Mouse (Mus musculus) olfactory bulb, adult 2 months (tissue): ENCODE results near the gene Col15a1. TPM values are rescaled to one million over a fixed set of nuclear protein-coding genes. Genes with fewer than 3 reads are reported as not detected.
A peak's percentile ranks its signal among the peaks of the same experiment; 100 is the strongest.

Experiments used
- H3K27ac ChIP-seq: fragments of 200-500 bp; 2 replicates; pipeline ENCODE4 v1.5.1; 2012; ENCODE audit warnings: low read depth, low read length; ENCODE audit not compliant: insufficient read depth
- H3K4me1 ChIP-seq: fragments of 200-500 bp; 2 replicates; pipeline ENCODE4 v1.6.1; 2012; ENCODE audit warnings: low read length; ENCODE audit not compliant: control insufficient read depth, insufficient read depth
- H3K4me3 ChIP-seq: fragments of 200-500 bp; 2 replicates; pipeline ENCODE4 v1.5.1; 2012; ENCODE audit warnings: mild to moderate bottlenecking, low read depth, low read length, moderate library complexity; ENCODE audit not compliant: insufficient read depth
- CTCF ChIP-seq: fragments of 200-500 bp; IDR thresholded peaks from 2 replicates; pipeline ENCODE4 v1.5.1; 2012; ENCODE audit warnings: low read depth, mild to moderate bottlenecking, low read length, moderate library complexity; ENCODE audit not compliant: insufficient read depth
- POLR2A ChIP-seq: fragments of 200-500 bp; IDR thresholded peaks from 2 replicates; pipeline ENCODE4 v1.6.1; 2012; ENCODE audit warnings: mild to moderate bottlenecking, low read depth, low read length, moderate library complexity; ENCODE audit not compliant: insufficient read depth
- WGBS: fragments of 180-500 bp; shearing (Covaris S2); methylation state at CpG from one replicate; pipeline ENCODE4 v1.1.7; 2018; 5-methylcytosine and 5-hydroxymethylcytosine counted together
- polyA plus RNA-seq: library from polyadenylated mRNA; stranded (reverse); fragments of >200 nt; gene quantifications from 2 replicates; pipeline ENCODE4 v1.2.4, GENCODE M21; 2012; ENCODE audit warnings: low replicate concordance; ENCODE audit not compliant: missing spikeins, insufficient read depth, insufficient read length

The Col15a1 gene
- polyA plus RNA-seq, 1 experiment = not detected

GRCm38 (mm10) chr4:47196173-47196572 is 11.8 kb upstream of the Col15a1 start:
- Histone ChIP-seq H3K27ac (no peak overlapping the region), H3K4me3 (no peak overlapping the region), H3K4me1 (peaks cover 9% of the 10 kb centered on the region)
- WGBS = 95% methylated on average over 3 of the region's 3 CpGs
- TF ChIP-seq POLR2A = no peak
- TF ChIP-seq CTCF = no peak

GRCm38 (mm10) chr4:47203643-47204042 is 4.3 kb upstream of the Col15a1 start:
- TF ChIP-seq POLR2A (no peak), CTCF (no peak)
- Histone ChIP-seq H3K4me1 (peaks cover 20% of the 10 kb centered on the region), H3K27ac (no peak overlapping the region), H3K4me3 (no peak overlapping the region)
- 77% methylated on average over 5 of the region's 5 CpGs for WGBS

GRCm38 (mm10) chr4:47205846-47206245 is 2.1 kb upstream of the Col15a1 start:
- TF ChIP-seq CTCF = no peak
- TF ChIP-seq POLR2A = no peak
- no peak overlapping the region for H3K4me3 ChIP-seq
- 86% methylated on average over 6 of the region's 6 CpGs for WGBS
- H3K27ac ChIP-seq = no peak overlapping the region
- H3K4me1 ChIP-seq = peaks cover 16% of the 10 kb centered on the region

GRCm38 (mm10) chr4:47208421-47208991 is 545 bp downstream of the Col15a1 start:
- H3K4me3 ChIP-seq = peak overlapping the region; percentile 42
- no peak for TF ChIP-seq CTCF
- no peak for TF ChIP-seq POLR2A
- WGBS = 3% methylated on average over 40 of the region's 40 CpGs

GRCm38 (mm10) chr4:47209466-47209865 is 1.5 kb downstream of the Col15a1 start:
- WGBS = 83% methylated on average over 7 of the region's 7 CpGs

More at GRCm38 (mm10) chr4:47208421-47208991, 545 bp downstream of the Col15a1 start:
- Histone ChIP-seq H3K4me1 (peaks cover 11% of the 10 kb centered on the region), H3K27ac (no peak overlapping the region)

GRCm38 (mm10) chr4:47218828-47219227 is 10.9 kb downstream of the Col15a1 start:
- WGBS = 88% methylated on average over 1 of the region's 1 CpGs
- no peak overlapping the region for H3K27ac ChIP-seq
- peaks cover 5% of the 10 kb centered on the region; the same call in 1 of the 2 replicates for H3K4me1 ChIP-seq
- TF ChIP-seq CTCF (no peak), POLR2A (no peak)
- no peak overlapping the region for H3K4me3 ChIP-seq

More at GRCm38 (mm10) chr4:47209466-47209865, 1.5 kb downstream of the Col15a1 start:
- no peak overlapping the region for H3K4me3 ChIP-seq
- peaks cover 11% of the 10 kb centered on the region for H3K4me1 ChIP-seq
- no peak overlapping the region for H3K27ac ChIP-seq
- no peak for TF ChIP-seq CTCF
- no peak for TF ChIP-seq POLR2A

GRCm38 (mm10) chr4:47219393-47219792 is 11.4 kb downstream of the Col15a1 start:
- Histone ChIP-seq H3K27ac (no peak overlapping the region), H3K4me3 (no peak overlapping the region), H3K4me1 (peaks cover 5% of the 10 kb centered on the region; the same call in 1 of the 2 replicates)
- TF ChIP-seq CTCF (no peak), POLR2A (no peak)
- 89% methylated on average over 10 of the region's 10 CpGs for WGBS

GRCm38 (mm10) chr4:47220544-47220943 is 12.6 kb downstream of the Col15a1 start:
- no peak overlapping the region for H3K27ac ChIP-seq
- H3K4me1 ChIP-seq = peaks cover 8% of the 10 kb centered on the region; the same call in 1 of the 2 replicates
- TF ChIP-seq POLR2A = no peak
- no peak for TF ChIP-seq CTCF
- WGBS = 94% methylated on average over 3 of the region's 3 CpGs
- H3K4me3 ChIP-seq = no peak overlapping the region

- no peak overlapping the region for H3K27ac ChIP-seq
- TF ChIP-seq CTCF (no peak), POLR2A (no peak)
- no peak overlapping the region for H3K4me3 ChIP-seq
- WGBS = 77% methylated on average over 3 of the region's 3 CpGs
- peaks cover 20% of the 10 kb centered on the region for H3K4me1 ChIP-seq
Measured at GRCm38 (mm10) chr4:47222146-47222545, 14.2 kb downstream of the Col15a1 start.

- H3K4me3 ChIP-seq = no peak overlapping the region
- TF ChIP-seq POLR2A (no peak), CTCF (no peak)
- H3K27ac ChIP-seq = no peak overlapping the region
- H3K4me1 ChIP-seq = peaks cover 33% of the 10 kb centered on the region
- WGBS = 69% methylated on average over 6 of the region's 6 CpGs
Measured at GRCm38 (mm10) chr4:47225920-47226319, 18.0 kb downstream of the Col15a1 start.
